Mouse (Mus musculus): ENCODE data around the gene Ankrd26.
A peak's percentile ranks its signal among the peaks of the same experiment; 100 is the strongest.

The Ankrd26 gene

DNA sequence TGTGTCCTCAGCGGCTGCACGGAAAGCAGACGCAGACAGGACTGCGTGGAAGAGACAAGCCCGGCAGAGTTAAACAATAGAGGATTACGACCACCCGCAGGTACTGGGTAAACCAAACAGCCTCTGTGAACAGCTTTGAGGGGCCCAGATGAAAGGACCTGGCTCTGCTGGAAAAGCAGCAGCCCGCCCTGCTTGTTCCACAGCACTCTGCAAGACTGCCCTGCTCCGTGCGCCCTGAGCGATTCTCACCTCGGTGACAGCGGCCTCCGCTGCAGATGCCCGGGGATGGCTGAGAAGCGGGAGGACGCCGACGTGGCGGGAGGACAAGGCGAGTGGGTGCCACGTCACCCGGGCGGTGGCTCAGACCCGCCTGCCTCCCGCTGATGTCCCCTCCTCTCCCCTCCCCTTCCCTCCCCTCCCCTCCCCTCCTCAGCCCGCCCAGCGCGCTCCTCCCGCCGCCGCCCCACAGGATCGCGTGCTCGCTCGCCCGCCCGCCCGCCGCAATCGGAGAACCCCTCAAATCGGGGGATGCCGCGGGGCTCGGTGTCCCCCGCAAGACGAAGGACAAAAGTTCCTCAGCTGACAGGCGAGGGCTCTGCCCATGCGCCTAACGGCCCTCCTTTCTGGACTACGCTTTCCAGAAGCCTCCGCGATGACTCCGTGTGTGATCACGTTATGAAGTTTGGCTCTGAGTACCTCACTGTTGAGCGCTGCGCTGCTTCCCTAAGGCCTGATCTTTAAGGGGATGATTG, 82.9 kb downstream of the Ankrd26 start, which contains the start of gene Zfp9:
Gene Zfp9 (minus strand): TSS at position 364 of the 752 bp plus-strand sequence.
- DNase-seq: peak; percentile 99

DNA sequence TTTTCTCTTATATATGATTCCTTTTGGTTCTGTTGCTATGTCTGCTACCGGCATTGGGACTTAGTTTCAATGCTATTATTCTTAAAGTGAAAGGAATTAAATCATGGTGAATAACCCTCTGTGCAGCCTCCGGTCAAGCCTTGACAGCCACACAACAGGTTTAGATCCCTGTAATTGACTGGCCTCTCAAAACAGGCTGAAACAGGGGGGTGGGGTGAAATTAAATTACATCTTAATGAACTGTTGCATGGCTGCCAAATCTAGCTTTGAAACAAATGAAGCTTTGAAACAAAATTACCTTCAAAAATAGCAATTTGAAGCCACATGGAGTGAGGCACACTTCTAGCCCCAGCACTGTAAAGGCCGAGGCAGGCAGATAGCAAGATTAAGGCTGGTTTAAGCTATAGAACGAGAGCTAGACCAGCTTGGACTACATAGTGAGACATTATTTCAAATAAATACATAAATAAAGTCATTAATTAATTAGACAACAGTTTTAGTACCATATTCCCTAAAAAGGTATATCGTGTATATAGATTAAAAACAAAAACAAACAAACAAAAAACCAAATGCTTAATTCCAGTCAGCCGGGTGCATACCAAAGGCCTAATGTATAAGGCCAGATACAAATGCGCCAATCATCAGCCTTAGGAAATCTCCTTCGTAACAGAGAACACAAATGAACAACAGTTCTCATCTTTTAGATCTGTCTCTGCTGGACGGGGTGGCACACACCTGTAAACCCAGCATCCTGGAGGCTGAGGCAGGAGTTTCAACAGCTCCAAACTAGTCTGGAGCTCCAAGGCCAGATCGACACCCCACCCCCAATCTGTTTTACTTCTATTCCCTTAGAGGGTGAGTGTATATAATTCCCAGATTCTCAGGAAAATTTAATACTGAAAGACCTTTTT, 83.9 kb downstream of the Ankrd26 start:
- no peak for DNase-seq

DNA sequence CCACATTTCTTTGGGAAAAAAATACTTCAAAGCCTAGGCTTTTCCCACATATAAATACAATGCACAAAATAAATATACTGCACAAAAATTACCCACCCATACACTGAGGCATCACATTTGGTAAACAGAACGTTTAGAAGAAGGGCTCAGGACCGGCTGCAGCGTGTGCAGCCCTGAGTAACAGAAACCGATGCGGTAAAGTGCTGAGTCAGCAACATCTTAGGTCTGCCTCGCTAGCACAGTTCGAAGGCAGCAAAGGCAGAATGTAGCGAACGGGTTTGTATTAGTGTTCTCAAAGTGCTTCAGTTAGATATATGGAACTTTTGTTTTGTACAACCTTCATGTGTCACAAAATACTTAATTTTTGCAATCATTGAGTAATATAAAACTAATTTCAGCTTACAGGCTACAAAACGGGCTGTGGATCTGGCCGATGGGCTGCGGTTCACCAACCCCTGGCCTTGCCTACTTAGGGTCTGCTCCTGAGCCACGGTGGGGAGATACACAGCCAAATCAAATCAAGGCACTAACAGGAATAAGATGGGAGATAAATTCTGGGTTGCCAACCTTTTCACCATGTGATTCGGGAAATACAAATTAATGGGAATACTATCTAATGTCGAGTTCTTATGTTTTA, 99.8 kb downstream of the Ankrd26 start:
- peak; percentile 78 for DNase-seq

DNA sequence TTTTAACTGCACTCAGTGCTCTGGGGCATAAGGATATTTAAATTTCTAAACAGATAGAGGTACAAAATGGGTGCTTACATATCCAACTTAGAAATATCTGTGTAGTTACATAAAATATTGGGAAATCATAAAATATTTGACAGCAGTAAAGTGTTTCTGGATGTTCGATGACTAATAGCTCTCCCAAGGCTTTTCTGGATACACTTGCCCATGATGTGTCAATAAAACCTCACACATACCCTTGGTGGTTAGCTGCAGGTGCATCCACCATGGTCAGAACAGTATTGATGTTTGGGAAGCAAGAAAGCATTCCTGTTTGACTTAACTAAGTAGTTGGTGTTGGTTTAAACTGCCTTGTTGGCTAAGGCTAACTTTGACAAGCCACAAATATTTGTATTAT, 104.3 kb downstream of the Ankrd26 start:
- no peak for DNase-seq

DNA sequence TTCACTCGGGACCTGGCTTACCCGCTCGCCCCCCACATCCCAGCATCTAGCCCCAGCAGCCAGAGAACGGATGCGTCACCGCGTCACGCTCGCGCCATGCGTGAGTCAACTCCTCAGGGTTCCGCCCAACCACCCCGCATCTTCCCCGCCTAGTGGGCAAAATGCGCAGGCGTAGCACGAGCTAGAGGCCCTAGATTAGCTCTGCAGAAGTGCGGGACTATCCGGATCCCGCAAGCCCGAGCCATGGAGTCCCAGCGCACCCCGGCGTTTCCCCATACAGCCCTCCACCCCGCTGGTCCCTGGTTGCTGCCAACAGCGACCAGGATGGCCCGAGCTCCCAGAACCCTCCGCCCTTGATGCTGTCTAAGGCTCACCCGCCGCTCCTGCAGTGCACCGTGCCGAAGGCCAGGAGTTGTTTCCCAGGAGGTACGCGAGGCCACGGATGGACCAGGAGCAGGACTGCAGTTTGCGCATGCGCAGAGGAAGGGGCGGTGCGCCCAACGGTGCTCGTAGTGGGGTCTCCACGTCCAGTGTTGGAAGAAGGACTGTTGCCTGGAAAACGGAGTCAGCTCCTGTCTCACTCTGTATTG, 106.9 kb downstream of the Ankrd26 start, which contains the start of gene Zfp248:
Gene Zfp248 (minus strand): TSS at position 487 of the 590 bp plus-strand sequence.
- DNase-seq: peak; percentile 99

DNA sequence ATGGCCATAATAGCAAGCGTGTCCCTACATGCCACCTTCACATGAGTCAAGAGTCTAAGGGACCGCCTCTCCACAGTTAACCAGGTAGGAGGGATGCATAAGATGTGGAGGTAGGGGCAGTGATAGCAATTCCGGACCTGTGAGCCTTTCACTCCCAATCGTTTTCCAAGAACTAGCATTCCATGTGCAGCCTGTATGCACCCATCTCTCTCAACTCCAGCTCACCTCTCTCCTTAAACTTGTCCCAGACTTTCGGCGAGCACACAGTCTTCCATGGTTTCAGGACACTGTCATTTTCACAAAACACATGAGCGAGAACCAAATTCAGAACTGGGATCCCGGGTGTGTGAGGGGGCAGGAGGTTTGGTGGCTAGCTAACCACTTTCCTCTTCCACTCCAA, 107.6 kb downstream of the Ankrd26 start:
- no peak for DNase-seq
